ENCODE assay signal across 7 mouse cellular contexts in genomic region chr4:53263776-53264175, GRCm38 (mm10).
DNase-seq lines count a peak whose midpoint lies in the region; ATAC-seq lines count a peak whose summit lies in the region.

No protein-coding gene starts in this region.

- H3K36me3 ChIP-seq in embryonic facial prominence, embryonic 15.5 days = no peaks in the 10 kb centered on the region
- H3K36me3 ChIP-seq in heart, embryonic 10.5 days = no peaks in the 10 kb centered on the region
- no peaks in the 10 kb centered on the region for H3K36me3 ChIP-seq in neural tube, embryonic 14.5 days (ENCODE audit: control insufficient read depth, insufficient read depth, low read length)

- H3K27ac ChIP-seq in embryonic facial prominence, embryonic 15.5 days (replicated peaks) = no peak overlapping the region
- H3K27ac ChIP-seq in heart, embryonic 10.5 days = 0 out of 2 replicates have a peak overlapping the region, but pooled peaks have one; percentile 29
- 0 out of 2 replicates have a peak overlapping the region, but pooled peaks have one; percentile 22 for H3K27ac ChIP-seq in neural tube, embryonic 14.5 days (ENCODE audit: low read depth, low read length)

- DNase-seq in heart, embryonic 10.5 days (ENCODE audit: low spot score) = no peak
- DNase-seq in kidney, adult 8-10 months = peak; percentile 94 to 95
- DNase-seq in left cerebral cortex, postnatal 25 days (ENCODE audit: low spot score in 2 of 2) = peak; percentile 60 to 70
- peak; percentile 62 for DNase-seq in urinary bladder, postnatal 10 days (ENCODE audit: low spot score)

- H3K27me3 ChIP-seq in embryonic facial prominence, embryonic 15.5 days = no peaks in the 10 kb centered on the region
- H3K27me3 ChIP-seq in heart, embryonic 10.5 days (ENCODE audit: insufficient read depth, poor library complexity, severe bottlenecking) = no peaks in the 10 kb centered on the region
- H3K27me3 ChIP-seq in neural tube, embryonic 14.5 days (ENCODE audit: control insufficient read depth, insufficient read depth, low read length) = no peaks in the 10 kb centered on the region

- peaks cover 9% of the 10 kb centered on the region; the same call in 1 of the 2 replicates for H3K4me1 ChIP-seq in embryonic facial prominence, embryonic 15.5 days
- H3K4me1 ChIP-seq in heart, embryonic 10.5 days = peaks cover 12% of the 10 kb centered on the region
- H3K4me1 ChIP-seq in neural tube, embryonic 14.5 days (ENCODE audit: control insufficient read depth, insufficient read depth, low read length) = peaks cover 14% of the 10 kb centered on the region

- H3K4me2 ChIP-seq in embryonic facial prominence, embryonic 15.5 days (replicated peaks) = no peak overlapping the region
- H3K4me2 ChIP-seq in neural tube, embryonic 14.5 days (ENCODE audit: low read depth, low read length) = no peak overlapping the region

- no peaks in the 10 kb centered on the region for H3K9me3 ChIP-seq in embryonic facial prominence, embryonic 15.5 days (replicated peaks)
- H3K9me3 ChIP-seq in heart, embryonic 10.5 days = no peaks in the 10 kb centered on the region
- H3K9me3 ChIP-seq in neural tube, embryonic 14.5 days (ENCODE audit: control insufficient read depth, low read length) = no peaks in the 10 kb centered on the region

- WGBS in embryonic facial prominence, embryonic 15.5 days = 63% methylated on average over 13 of the region's 13 CpGs
- WGBS in heart, embryonic 10.5 days = 58% methylated on average over 13 of the region's 13 CpGs
- WGBS in neural tube, embryonic 14.5 days = 44% methylated on average over 13 of the region's 13 CpGs

- intact Hi-C loops in left cerebral cortex, postnatal 25 days (cut with DNase I) = no loop called here

- no peak overlapping the region for H3K4me3 ChIP-seq in embryonic facial prominence, embryonic 15.5 days (replicated peaks)
- H3K4me3 ChIP-seq in heart, embryonic 10.5 days = no peak overlapping the region
- H3K4me3 ChIP-seq in neural tube, embryonic 14.5 days (ENCODE audit: low read depth, low read length) = no peak overlapping the region

- H3K9ac ChIP-seq in embryonic facial prominence, embryonic 15.5 days = no peak overlapping the region
- H3K9ac ChIP-seq in neural tube, embryonic 14.5 days (replicated peaks; ENCODE audit: low read depth, low read length) = no peak overlapping the region

- peak; percentile 70 for ATAC-seq in cerebellum, adult (ENCODE audit: insufficient number of reproducible peaks, low FRiP score, low TSS enrichment)
- peak; percentile 72; the same call in 1 of the 2 replicates for ATAC-seq in embryonic facial prominence, embryonic 15.5 days (ENCODE audit: insufficient number of reproducible peaks, low FRiP score, low TSS enrichment, low read depth)
- ATAC-seq in neural tube, embryonic 14.5 days (ENCODE audit: low read depth) = peak; percentile 83
